Mouse (Mus musculus): ENCODE data around the gene St5. TPM values are rescaled to one million over a fixed set of nuclear protein-coding genes. Genes with fewer than 3 reads are reported as not detected.

The St5 gene
- polyA plus RNA-seq, 1 experiment from 2014 or later: 68.7 TPM

DNA sequence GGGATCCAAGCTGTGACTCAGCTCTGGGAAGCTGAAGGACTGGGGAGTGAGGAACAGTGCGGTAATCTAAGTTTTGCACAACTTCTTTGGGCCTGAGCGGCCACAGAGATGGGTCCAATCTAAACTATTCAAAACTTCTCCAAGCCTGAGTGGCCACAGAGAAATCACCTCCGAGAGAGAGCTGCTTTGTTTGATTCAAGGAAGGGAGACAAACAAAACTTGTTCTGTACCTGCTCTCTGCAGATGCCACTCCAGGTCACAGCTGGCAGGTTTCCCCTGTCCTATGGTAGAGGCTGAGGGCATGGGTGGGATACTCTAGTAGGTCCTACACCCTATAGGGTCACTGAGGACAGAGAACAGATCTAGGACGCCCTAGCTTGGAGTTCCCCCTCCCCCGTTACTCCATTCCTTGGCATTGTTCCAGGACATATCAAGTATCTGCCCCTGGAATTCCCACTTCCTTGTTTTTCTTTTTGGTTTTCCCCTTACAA, 89.8 kb downstream of the St5 start:
- no peaks in the 10 kb centered on the region for H3K27me3 ChIP-seq (replicated peaks; ENCODE audit: control insufficient read depth, insufficient read depth, low read length)
- DNase-seq (ENCODE audit: low spot score) (peak; percentile 66), ATAC-seq (replicated peaks; ENCODE audit: low FRiP score, low TSS enrichment, low read depth) (no peak; the same call in 1 of the 2 replicates)
- H3K27ac ChIP-seq (ENCODE audit: low read depth): peak overlapping the region; percentile 72
- 0 out of 2 replicates have a peak, but pooled peaks cover 3% of the 10 kb centered on the region for H3K36me3 ChIP-seq (ENCODE audit: control insufficient read depth, insufficient read depth, low read length)
- peak overlapping the region; percentile 59 for H3K4me2 ChIP-seq (ENCODE audit: low read length)
- H3K9ac ChIP-seq (ENCODE audit: low read length): no peak overlapping the region
- 45% methylated on average over 5 of the region's 5 CpGs for WGBS
- peaks cover 41% of the 10 kb centered on the region for H3K4me1 ChIP-seq (replicated peaks; ENCODE audit: control insufficient read depth, insufficient read depth, low read length)
- no peak overlapping the region for H3K4me3 ChIP-seq (ENCODE audit: low read depth, low read length)
- no peaks in the 10 kb centered on the region for H3K9me3 ChIP-seq (ENCODE audit: control insufficient read depth, low read length)

DNA sequence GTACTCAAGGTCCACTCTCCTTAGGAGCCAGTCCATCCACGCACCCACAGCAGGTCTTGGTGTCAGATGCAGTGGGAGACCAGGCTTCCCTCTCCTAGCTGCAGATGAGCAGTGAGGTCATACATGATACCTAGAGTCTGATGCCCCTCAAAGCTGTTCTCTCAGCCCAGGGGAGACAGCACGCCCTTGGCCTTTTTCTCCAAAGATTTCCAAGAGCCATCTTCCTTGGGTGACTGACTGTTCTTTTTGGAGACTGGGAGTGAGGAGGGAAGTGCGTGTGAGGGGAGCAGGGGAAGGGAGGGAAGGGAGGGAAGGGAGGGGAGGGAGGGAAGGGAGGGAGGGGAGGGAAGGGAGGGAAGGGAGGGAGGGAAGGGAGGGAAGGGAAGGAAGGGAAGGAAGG, 90.4 kb downstream of the St5 start:
- Histone ChIP-seq H3K9ac (ENCODE audit: low read length) (no peak overlapping the region), H3K27ac (ENCODE audit: low read depth) (peak overlapping the region; percentile 24; the same call in 1 of the 2 replicates), H3K36me3 (ENCODE audit: control insufficient read depth, insufficient read depth, low read length) (0 out of 2 replicates have a peak, but pooled peaks cover 3% of the 10 kb centered on the region), H3K4me1 (replicated peaks; ENCODE audit: control insufficient read depth, insufficient read depth, low read length) (peaks cover 45% of the 10 kb centered on the region), H3K27me3 (replicated peaks; ENCODE audit: control insufficient read depth, insufficient read depth, low read length) (no peaks in the 10 kb centered on the region), H3K4me2 (ENCODE audit: low read length) (no peak overlapping the region), H3K9me3 (ENCODE audit: control insufficient read depth, low read length) (no peaks in the 10 kb centered on the region), H3K4me3 (ENCODE audit: low read depth, low read length) (no peak overlapping the region)
- ATAC-seq (replicated peaks; ENCODE audit: low FRiP score, low TSS enrichment, low read depth) (no peak), DNase-seq (ENCODE audit: low spot score) (no peak)
- 89% methylated on average over 2 of the region's 3 CpGs for WGBS

DNA sequence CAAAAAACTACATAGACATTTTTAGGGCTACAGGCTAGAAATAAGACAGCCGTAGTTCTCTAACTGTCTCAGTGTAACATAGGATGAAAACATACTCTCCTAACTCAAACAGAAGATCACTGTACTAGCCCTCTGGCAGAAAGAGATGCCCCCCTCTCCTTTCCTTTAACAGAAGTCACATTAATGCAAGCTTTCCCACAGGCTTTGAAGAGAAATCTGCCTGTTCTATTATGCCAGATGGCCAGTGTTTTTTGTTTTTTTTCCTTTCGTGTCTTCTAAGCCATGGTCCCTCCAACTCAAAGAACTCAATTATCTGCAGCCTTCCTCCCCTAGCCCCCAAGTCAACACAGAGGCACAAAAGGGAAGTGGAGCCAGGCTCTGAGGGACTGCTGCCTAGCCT, 90.9 kb downstream of the St5 start:
- H3K4me3 ChIP-seq (ENCODE audit: low read depth, low read length): no peak overlapping the region
- no peaks in the 10 kb centered on the region for H3K9me3 ChIP-seq (ENCODE audit: control insufficient read depth, low read length)
- H3K27ac ChIP-seq (ENCODE audit: low read depth): 0 out of 2 replicates have a peak overlapping the region, but pooled peaks have one; percentile 24
- ATAC-seq (replicated peaks; ENCODE audit: low FRiP score, low TSS enrichment, low read depth) (no peak), DNase-seq (ENCODE audit: low spot score) (no peak)
- H3K9ac ChIP-seq (ENCODE audit: low read length): no peak overlapping the region
- 72% methylated on average over 2 of the region's 2 CpGs for WGBS
- H3K36me3 ChIP-seq (ENCODE audit: control insufficient read depth, insufficient read depth, low read length): 0 out of 2 replicates have a peak, but pooled peaks cover 3% of the 10 kb centered on the region
- no peak overlapping the region for H3K4me2 ChIP-seq (ENCODE audit: low read length)
- H3K27me3 ChIP-seq (replicated peaks; ENCODE audit: control insufficient read depth, insufficient read depth, low read length): no peaks in the 10 kb centered on the region
- H3K4me1 ChIP-seq (replicated peaks; ENCODE audit: control insufficient read depth, insufficient read depth, low read length): peaks cover 46% of the 10 kb centered on the region

DNA sequence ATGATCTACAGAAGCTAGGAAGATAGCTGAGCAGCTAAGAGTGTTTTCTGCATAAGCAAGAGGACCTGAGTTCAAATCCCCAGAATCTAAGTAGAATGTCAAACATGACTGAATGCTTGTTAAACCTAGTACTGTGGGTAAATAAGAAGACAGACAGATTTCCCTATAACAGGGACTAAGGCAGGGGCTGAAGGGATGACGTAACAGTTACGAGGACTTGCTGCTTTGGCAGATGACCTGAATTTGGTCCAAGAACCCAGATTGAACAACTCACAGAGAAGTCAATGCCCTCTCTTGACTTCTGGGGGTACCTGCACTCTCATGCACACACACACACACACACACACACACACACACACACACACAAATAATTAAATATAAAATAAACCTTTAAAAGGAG, 93.1 kb downstream of the St5 start:
- no peaks in the 10 kb centered on the region for H3K27me3 ChIP-seq (replicated peaks; ENCODE audit: control insufficient read depth, insufficient read depth, low read length)
- H3K9ac ChIP-seq (ENCODE audit: low read length): no peak overlapping the region
- H3K4me2 ChIP-seq (ENCODE audit: low read length): no peak overlapping the region
- H3K36me3 ChIP-seq (ENCODE audit: control insufficient read depth, insufficient read depth, low read length): 0 out of 2 replicates have a peak, but pooled peaks cover 3% of the 10 kb centered on the region
- DNase-seq (ENCODE audit: low spot score) (no peak), ATAC-seq (replicated peaks; ENCODE audit: low FRiP score, low TSS enrichment, low read depth) (no peak)
- no peak overlapping the region for H3K4me3 ChIP-seq (ENCODE audit: low read depth, low read length)
- 84% methylated on average over 2 of the region's 2 CpGs for WGBS
- no peak overlapping the region for H3K27ac ChIP-seq (ENCODE audit: low read depth)
- no peaks in the 10 kb centered on the region for H3K9me3 ChIP-seq (ENCODE audit: control insufficient read depth, low read length)
- peaks cover 24% of the 10 kb centered on the region for H3K4me1 ChIP-seq (replicated peaks; ENCODE audit: control insufficient read depth, insufficient read depth, low read length)

DNA sequence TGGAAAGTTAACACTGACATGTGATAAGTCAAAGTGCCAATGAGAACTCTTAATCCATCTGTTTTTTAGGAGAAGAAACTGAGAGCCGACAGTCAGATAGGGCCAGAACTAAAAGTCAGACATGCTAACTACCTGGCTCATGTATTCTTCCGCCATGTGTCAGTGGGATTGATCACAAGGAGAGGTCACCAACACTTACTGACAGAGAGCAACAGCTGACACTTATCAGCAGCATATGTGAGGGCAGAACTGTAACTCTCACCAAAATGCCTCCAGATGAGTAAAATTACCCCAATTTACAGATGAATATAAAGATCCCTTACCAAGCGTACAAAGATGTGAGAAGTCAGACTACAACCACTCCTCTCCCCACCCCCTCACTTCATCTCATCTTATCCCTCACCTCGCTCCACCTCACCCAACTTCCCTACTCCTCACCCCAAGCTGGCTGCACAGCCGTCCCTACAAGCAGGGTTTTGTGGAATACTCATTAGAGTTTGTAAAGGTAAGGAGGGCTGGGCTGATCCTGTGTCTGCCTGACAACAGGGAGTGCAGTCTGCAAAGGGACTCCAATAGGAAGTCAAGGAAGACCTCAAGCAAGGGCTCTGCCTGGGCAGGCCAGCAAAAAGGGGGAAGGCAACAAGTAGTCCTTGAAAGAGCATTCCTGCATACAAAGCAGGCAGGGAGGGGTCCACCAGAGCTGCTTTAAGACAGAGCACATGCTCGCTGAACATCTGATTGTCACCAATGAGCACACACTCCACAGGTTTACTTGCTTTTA, 93.7 kb downstream of the St5 start:
- H3K27ac ChIP-seq (ENCODE audit: low read depth): no peak overlapping the region
- no peak for DNase-seq (ENCODE audit: low spot score)
- 68% methylated on average over 6 of the region's 6 CpGs for WGBS
- H3K9me3 ChIP-seq (ENCODE audit: control insufficient read depth, low read length): no peaks in the 10 kb centered on the region
- H3K9ac ChIP-seq (ENCODE audit: low read length): no peak overlapping the region
- ATAC-seq (replicated peaks; ENCODE audit: low FRiP score, low TSS enrichment, low read depth): no peak
- H3K36me3 ChIP-seq (ENCODE audit: control insufficient read depth, insufficient read depth, low read length): 0 out of 2 replicates have a peak, but pooled peaks cover 3% of the 10 kb centered on the region
- H3K4me1 ChIP-seq (replicated peaks; ENCODE audit: control insufficient read depth, insufficient read depth, low read length): peaks cover 24% of the 10 kb centered on the region
- H3K4me2 ChIP-seq (ENCODE audit: low read length): no peak overlapping the region
- H3K4me3 ChIP-seq (ENCODE audit: low read depth, low read length): no peak overlapping the region
- H3K27me3 ChIP-seq (replicated peaks; ENCODE audit: control insufficient read depth, insufficient read depth, low read length): no peaks in the 10 kb centered on the region

DNA sequence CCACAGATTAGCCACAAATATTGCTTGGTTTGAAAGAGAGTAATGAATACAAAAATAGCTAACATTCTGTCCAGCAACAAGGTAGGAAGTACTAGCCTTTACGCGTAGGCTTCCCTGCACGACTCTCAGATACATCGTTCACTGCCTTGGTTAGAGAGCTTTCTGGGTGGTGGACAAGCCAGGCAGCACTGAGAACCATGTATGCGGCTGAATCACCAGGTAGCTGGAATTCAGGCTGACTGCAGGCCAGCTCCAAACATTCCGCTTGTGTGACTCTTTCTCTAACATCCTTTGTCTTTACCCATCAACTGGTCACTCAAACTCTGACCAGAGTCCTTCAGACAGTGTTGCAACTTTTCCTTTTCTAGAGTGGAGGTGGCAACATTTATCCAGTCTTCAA, 94.6 kb downstream of the St5 start:
- Histone ChIP-seq H3K27ac (ENCODE audit: low read depth) (no peak overlapping the region), H3K9ac (ENCODE audit: low read length) (no peak overlapping the region), H3K4me1 (replicated peaks; ENCODE audit: control insufficient read depth, insufficient read depth, low read length) (peaks cover 21% of the 10 kb centered on the region), H3K9me3 (ENCODE audit: control insufficient read depth, low read length) (no peaks in the 10 kb centered on the region), H3K27me3 (replicated peaks; ENCODE audit: control insufficient read depth, insufficient read depth, low read length) (no peaks in the 10 kb centered on the region), H3K36me3 (ENCODE audit: control insufficient read depth, insufficient read depth, low read length) (0 out of 2 replicates have a peak, but pooled peaks cover 3% of the 10 kb centered on the region), H3K4me3 (ENCODE audit: low read depth, low read length) (no peak overlapping the region), H3K4me2 (ENCODE audit: low read length) (no peak overlapping the region)
- WGBS: 90% methylated on average over 6 of the region's 6 CpGs
- ATAC-seq (replicated peaks; ENCODE audit: low FRiP score, low TSS enrichment, low read depth): no peak
- no peak for DNase-seq (ENCODE audit: low spot score)

DNA sequence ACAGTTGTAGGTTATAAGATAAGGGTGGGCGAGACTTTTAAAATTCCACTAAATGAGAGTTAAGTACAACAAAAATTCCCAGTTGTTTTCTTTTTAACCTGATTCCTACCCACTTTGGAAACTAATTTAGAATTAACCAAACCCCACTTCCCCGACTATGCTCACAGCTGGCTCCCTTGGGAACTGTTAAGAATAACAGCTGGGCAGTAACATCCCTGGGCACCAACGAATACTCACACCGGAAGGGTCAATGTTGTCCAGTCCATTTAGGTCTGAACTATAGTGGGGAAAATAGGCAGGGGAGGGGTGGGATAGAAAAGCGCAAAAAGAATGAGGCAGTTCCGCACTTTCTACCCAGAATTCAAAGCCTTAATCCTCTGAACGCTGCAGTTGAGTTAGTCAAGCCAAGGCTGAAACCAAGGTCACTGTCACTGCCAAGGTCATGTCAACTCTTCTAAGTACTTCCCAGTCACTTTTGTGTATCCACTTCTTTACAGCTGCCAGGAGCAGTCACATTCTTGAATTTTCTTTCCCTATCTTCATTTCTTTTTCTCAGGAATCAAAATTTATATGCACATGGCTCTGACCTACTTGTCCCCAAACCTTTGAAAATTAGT, 96.3 kb downstream of the St5 start:
- Histone ChIP-seq H3K27ac (ENCODE audit: low read depth) (no peak overlapping the region), H3K27me3 (replicated peaks; ENCODE audit: control insufficient read depth, insufficient read depth, low read length) (no peaks in the 10 kb centered on the region), H3K9ac (ENCODE audit: low read length) (no peak overlapping the region), H3K4me2 (ENCODE audit: low read length) (no peak overlapping the region), H3K36me3 (ENCODE audit: control insufficient read depth, insufficient read depth, low read length) (no peaks in the 10 kb centered on the region), H3K4me1 (replicated peaks; ENCODE audit: control insufficient read depth, insufficient read depth, low read length) (peaks cover 14% of the 10 kb centered on the region; the same call in 1 of the 2 replicates), H3K4me3 (ENCODE audit: low read depth, low read length) (no peak overlapping the region), H3K9me3 (ENCODE audit: control insufficient read depth, low read length) (no peaks in the 10 kb centered on the region)
- DNase-seq (ENCODE audit: low spot score) (no peak), ATAC-seq (replicated peaks; ENCODE audit: low FRiP score, low TSS enrichment, low read depth) (no peak)
- WGBS: 78% methylated on average over 7 of the region's 7 CpGs

DNA sequence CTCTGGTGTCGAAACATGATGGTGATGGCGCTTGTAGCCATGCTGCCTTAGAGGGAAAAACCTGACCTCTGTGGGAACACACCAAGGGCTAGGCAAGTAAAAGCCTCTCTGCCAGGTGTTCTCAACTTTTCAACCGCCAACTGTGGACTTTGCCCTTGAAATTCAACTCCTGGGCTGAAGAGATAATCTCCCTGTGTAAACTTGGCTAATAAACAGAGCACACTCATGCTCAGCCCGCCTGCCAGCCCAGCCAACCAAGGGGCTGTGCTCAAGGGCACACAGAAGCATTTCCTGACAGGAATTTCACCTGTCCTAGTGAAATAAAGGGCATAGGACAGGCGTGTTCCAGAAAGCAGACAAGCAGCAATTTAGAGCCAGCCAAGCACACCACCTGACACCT, 100.8 kb downstream of the St5 start:
- peak; percentile 68 for DNase-seq (ENCODE audit: low spot score)
- H3K9ac ChIP-seq (ENCODE audit: low read length): no peak overlapping the region

More for the DNA sequence above, 100.8 kb downstream of the St5 start:
- 54% methylated on average over 5 of the region's 5 CpGs for WGBS
- ATAC-seq (replicated peaks; ENCODE audit: low FRiP score, low TSS enrichment, low read depth): peak; percentile 93
- Histone ChIP-seq H3K4me2 (ENCODE audit: low read length) (peak overlapping the region; percentile 42), H3K4me1 (replicated peaks; ENCODE audit: control insufficient read depth, insufficient read depth, low read length) (no peaks in the 10 kb centered on the region; the same call in 1 of the 2 replicates), H3K36me3 (ENCODE audit: control insufficient read depth, insufficient read depth, low read length) (no peaks in the 10 kb centered on the region), H3K27ac (ENCODE audit: low read depth) (peak overlapping the region; percentile 60; the same call in 1 of the 2 replicates), H3K4me3 (ENCODE audit: low read depth, low read length) (0 out of 2 replicates have a peak overlapping the region, but pooled peaks have one; percentile 6), H3K9me3 (ENCODE audit: control insufficient read depth, low read length) (no peaks in the 10 kb centered on the region), H3K27me3 (replicated peaks; ENCODE audit: control insufficient read depth, insufficient read depth, low read length) (no peaks in the 10 kb centered on the region)

Data from intestine, embryonic 14.5 days (tissue).